Mouse (Mus musculus) forebrain, embryonic 11.5 days (tissue): ENCODE measurements around the gene Daam2. TPM values are rescaled to one million over a fixed set of nuclear protein-coding genes. Genes with fewer than 3 reads are reported as not detected.

Experiments
- ATAC-seq: fragments of 200-750 bp; cut with Nextera tagmentation; replicated peaks from 2 replicates; pipeline ENCODE4 v1.8.0; 2017; ENCODE audit warnings: moderate TSS enrichment; ENCODE audit not compliant: low FRiP score
- DNase-seq: peaks from one replicate; pipeline ENCODE4 v3.0.0-alpha.2; 2017; ENCODE audit warnings: low spot score
- H3K27ac ChIP-seq: fragments of 300-500 bp; sonication (generic); 2 replicates; pipeline ENCODE4 v1.5.1; 2014; ENCODE audit warnings: low read depth, low read length
- H3K27me3 ChIP-seq: fragments of 300-500 bp; sonication (generic); 2 replicates; pipeline ENCODE4 v1.6.1; 2014; ENCODE audit warnings: mild to moderate bottlenecking, low read length, mixed read lengths; ENCODE audit not compliant: control insufficient read depth, insufficient read depth
- H3K36me3 ChIP-seq: fragments of 300-500 bp; sonication (generic); 2 replicates; pipeline ENCODE4 v1.6.1; 2014; ENCODE audit warnings: mild to moderate bottlenecking, low read length, moderate library complexity, mixed read lengths; ENCODE audit not compliant: control insufficient read depth, insufficient read depth
- H3K4me1 ChIP-seq: fragments of 300-500 bp; sonication (generic); replicated peaks from 2 replicates; pipeline ENCODE4 v1.6.1; 2014; ENCODE audit warnings: low read length, mixed read lengths; ENCODE audit not compliant: control insufficient read depth, insufficient read depth
- H3K4me2 ChIP-seq: fragments of 300-500 bp; sonication (generic); 2 replicates; pipeline ENCODE4 v1.6.1; 2014; ENCODE audit warnings: low read depth, mild to moderate bottlenecking, low read length, moderate library complexity, mixed read lengths; ENCODE audit not compliant: severe bottlenecking
- H3K4me3 ChIP-seq: fragments of 300-500 bp; sonication (generic); 2 replicates; pipeline ENCODE4 v1.5.1; 2014; ENCODE audit warnings: low read depth, low read length
- H3K9ac ChIP-seq: fragments of 300-500 bp; sonication (generic); 2 replicates; pipeline ENCODE4 v1.6.1; 2014; ENCODE audit warnings: low read length
- H3K9me3 ChIP-seq: fragments of 300-500 bp; sonication (generic); 2 replicates; pipeline ENCODE4 v1.6.1; 2016; ENCODE audit warnings: low read length, mixed read lengths; ENCODE audit not compliant: control insufficient read depth
- WGBS: fragments of 180-500 bp; shearing (Covaris S2); extraction: QIAGEN DNeasy Blood & Tissue Kit; methylation state at CpG from one replicate; pipeline ENCODE4 v1.1.7; 2014; 5-methylcytosine and 5-hydroxymethylcytosine counted together
- polyA plus RNA-seq: library from polyadenylated mRNA; unstranded; fragments of >200 nt; fragmentation: Nextera tagmentation; extraction: Ambion mirVana; gene quantifications from 2 replicates; pipeline ENCODE4 v1.2.1, GENCODE M21; 2014

The Daam2 gene
- polyA plus RNA-seq, 1 experiment from 2014 or later: 1.5 TPM

DNA sequence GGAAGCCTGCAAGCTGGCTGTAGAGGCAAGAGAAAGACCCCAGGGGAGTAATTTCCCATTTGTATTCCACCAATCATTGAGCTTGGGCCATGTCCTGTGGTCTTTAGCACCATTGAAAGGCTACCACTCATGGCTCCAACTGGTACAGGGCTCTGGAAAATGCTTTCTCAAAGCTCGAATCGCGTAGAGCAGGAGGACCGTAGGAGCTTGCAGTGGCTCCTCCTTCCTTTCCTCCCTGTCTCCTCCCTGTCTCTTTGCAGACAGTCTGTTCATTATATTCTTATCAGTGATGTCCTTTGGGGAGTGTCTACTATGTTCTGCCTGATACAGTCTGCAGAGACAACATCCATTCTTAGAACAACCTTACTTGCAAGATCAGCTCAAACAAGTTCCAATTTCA, 18.7 kb downstream of the Daam2 start:
- no peaks in the 10 kb centered on the region for H3K27me3 ChIP-seq
- no peaks in the 10 kb centered on the region for H3K36me3 ChIP-seq
- 68% methylated on average over 4 of the region's 4 CpGs for WGBS
- no peaks in the 10 kb centered on the region for H3K9me3 ChIP-seq
- no peak overlapping the region for H3K9ac ChIP-seq
- no peak overlapping the region for H3K27ac ChIP-seq
- DNase-seq (no peak), ATAC-seq (no peak)
- no peak overlapping the region for H3K4me3 ChIP-seq
- no peak overlapping the region for H3K4me2 ChIP-seq
- no peaks in the 10 kb centered on the region for H3K4me1 ChIP-seq

DNA sequence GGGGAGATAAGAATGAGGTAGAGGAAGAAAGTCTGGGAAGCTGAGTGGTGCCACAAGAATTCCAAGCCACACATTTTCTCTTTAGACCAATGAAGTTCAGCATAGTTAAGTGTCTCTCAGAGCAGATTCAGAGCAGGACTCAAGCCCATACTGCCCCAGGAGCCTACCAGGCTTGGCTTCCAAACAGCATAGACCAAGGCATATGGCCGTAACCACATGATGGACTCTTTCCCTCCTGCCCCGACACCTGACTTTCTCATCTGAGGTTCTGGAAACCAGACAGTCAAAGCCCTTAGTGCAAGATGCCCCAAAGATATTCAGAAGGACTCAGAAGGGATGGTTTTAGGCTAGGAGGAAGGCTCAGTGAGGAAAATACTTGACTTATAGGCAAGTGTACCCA, 19.6 kb downstream of the Daam2 start:
- Histone ChIP-seq H3K27me3 (no peaks in the 10 kb centered on the region), H3K4me2 (no peak overlapping the region), H3K4me3 (no peak overlapping the region), H3K27ac (no peak overlapping the region), H3K36me3 (no peaks in the 10 kb centered on the region), H3K4me1 (no peaks in the 10 kb centered on the region), H3K9me3 (no peaks in the 10 kb centered on the region), H3K9ac (no peak overlapping the region)
- WGBS: 98% methylated on average over 2 of the region's 2 CpGs
- ATAC-seq (no peak), DNase-seq (no peak)

GRCm38 (mm10) chr17:49540706-49541105, 23.4 kb downstream of the Daam2 start:
- Histone ChIP-seq H3K36me3 (no peaks in the 10 kb centered on the region), H3K9ac (no peak overlapping the region), H3K4me1 (no peaks in the 10 kb centered on the region; the same call in 1 of the 2 replicates), H3K27me3 (no peaks in the 10 kb centered on the region), H3K9me3 (no peaks in the 10 kb centered on the region), H3K27ac (no peak overlapping the region), H3K4me2 (no peak overlapping the region), H3K4me3 (no peak overlapping the region)
- no peak for ATAC-seq
- 68% methylated on average over 14 of the region's 14 CpGs for WGBS
- no peak for DNase-seq

GRCm38 (mm10) chr17:49539204-49539603, 24.9 kb downstream of the Daam2 start:
- DNase-seq (peak; percentile 74), ATAC-seq (peak; percentile 87)
- no peaks in the 10 kb centered on the region for H3K27me3 ChIP-seq
- H3K4me2 ChIP-seq: no peak overlapping the region
- no peak overlapping the region for H3K9ac ChIP-seq
- WGBS: 19% methylated on average over 8 of the region's 8 CpGs
- no peaks in the 10 kb centered on the region for H3K36me3 ChIP-seq
- H3K4me1 ChIP-seq: no peaks in the 10 kb centered on the region; the same call in 1 of the 2 replicates
- H3K27ac ChIP-seq: no peak overlapping the region
- H3K9me3 ChIP-seq: no peaks in the 10 kb centered on the region
- H3K4me3 ChIP-seq: no peak overlapping the region

GRCm38 (mm10) chr17:49535580-49535979, 28.6 kb downstream of the Daam2 start:
- no peak for DNase-seq
- Histone ChIP-seq H3K9ac (no peak overlapping the region), H3K27me3 (no peaks in the 10 kb centered on the region), H3K9me3 (no peaks in the 10 kb centered on the region), H3K4me2 (no peak overlapping the region), H3K27ac (no peak overlapping the region), H3K4me3 (no peak overlapping the region), H3K4me1 (no peaks in the 10 kb centered on the region; the same call in 1 of the 2 replicates), H3K36me3 (no peaks in the 10 kb centered on the region)
- WGBS: 84% methylated on average over 4 of the region's 4 CpGs
- no peak for ATAC-seq

DNA sequence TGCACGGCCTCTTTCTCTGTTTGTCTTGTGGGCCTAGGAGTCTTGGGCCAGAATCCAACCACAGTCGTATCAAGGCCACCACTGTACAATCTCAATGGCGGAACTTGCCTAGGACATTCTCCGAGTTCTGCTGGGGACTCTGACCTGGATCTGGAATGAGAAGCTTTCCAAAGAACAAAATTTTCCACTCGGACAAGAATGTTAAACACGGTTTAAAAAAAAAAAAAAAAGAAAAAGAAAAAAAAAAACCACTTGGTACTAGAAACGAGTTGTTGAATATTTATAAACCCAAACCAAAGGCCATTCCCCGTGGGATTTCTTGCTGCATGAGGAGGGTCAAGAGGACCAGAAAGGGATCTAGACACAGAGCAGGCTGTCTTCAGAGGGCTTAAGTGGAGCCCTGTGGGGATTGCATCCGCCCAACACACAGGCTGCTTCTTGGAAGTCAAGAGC, 29.9 kb downstream of the Daam2 start:
- Histone ChIP-seq H3K4me1 (no peaks in the 10 kb centered on the region; the same call in 1 of the 2 replicates), H3K27ac (no peak overlapping the region), H3K27me3 (no peaks in the 10 kb centered on the region), H3K9ac (no peak overlapping the region), H3K36me3 (no peaks in the 10 kb centered on the region), H3K4me2 (no peak overlapping the region), H3K9me3 (no peaks in the 10 kb centered on the region), H3K4me3 (no peak overlapping the region)
- WGBS: 76% methylated on average over 9 of the region's 9 CpGs
- no peak for ATAC-seq
- DNase-seq: no peak

DNA sequence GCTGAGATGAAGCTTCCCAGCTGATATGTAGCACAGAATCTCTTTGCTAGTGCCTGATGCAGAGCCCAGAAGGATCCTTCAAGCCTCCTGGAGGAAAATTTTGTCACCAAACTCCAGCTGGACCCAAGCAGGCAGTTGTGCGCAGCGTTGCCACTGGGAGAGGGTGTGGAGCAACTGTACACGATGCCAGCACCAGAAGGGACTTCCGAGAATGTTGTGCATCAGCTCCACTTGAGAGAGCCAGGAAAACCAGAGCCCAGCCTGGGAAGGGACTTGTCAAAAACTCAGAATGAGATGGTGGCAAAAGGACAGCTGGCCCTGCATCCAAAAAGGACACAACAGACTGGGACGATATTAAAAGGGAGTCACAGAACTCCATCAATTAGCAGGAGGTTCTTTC, 32.5 kb downstream of the Daam2 start:
- WGBS: 93% methylated on average over 5 of the region's 5 CpGs
- no peak for ATAC-seq
- H3K4me1 ChIP-seq: no peaks in the 10 kb centered on the region

DNA sequence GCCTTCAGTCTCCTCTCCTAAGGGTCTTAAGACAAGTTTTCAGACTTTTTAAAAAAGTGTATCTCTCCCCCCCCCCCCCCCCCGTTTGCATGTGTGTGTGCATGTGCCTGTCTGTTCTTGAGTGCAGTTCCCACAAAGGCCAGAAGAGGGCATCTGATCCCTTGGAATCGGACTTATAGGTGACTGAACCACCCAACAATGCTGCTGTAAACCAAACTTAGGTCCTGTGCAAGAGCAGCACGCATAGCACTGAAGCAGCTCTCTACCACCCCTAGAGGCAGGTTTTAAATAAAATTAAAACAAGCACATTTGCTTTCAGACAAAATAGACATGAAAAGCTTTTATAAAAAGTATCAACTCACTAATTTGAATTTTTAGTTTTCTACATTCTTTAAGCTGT, 33.9 kb downstream of the Daam2 start:
- Histone ChIP-seq H3K4me2 (no peak overlapping the region), H3K36me3 (no peaks in the 10 kb centered on the region), H3K4me1 (no peaks in the 10 kb centered on the region), H3K9me3 (no peaks in the 10 kb centered on the region), H3K9ac (no peak overlapping the region), H3K27ac (no peak overlapping the region), H3K27me3 (no peaks in the 10 kb centered on the region), H3K4me3 (no peak overlapping the region)
- peak; percentile 76 for DNase-seq
- 11% methylated on average over 3 of the region's 3 CpGs for WGBS
- ATAC-seq: peak; percentile 55; the same call in 1 of the 2 replicates

More for the DNA sequence above, 32.5 kb downstream of the Daam2 start:
- Histone ChIP-seq H3K4me3 (no peak overlapping the region), H3K36me3 (no peaks in the 10 kb centered on the region), H3K27me3 (no peaks in the 10 kb centered on the region), H3K9ac (no peak overlapping the region), H3K27ac (no peak overlapping the region), H3K4me2 (no peak overlapping the region), H3K9me3 (no peaks in the 10 kb centered on the region)
- no peak for DNase-seq

GRCm38 (mm10) chr17:49528503-49529205, 35.5 kb downstream of the Daam2 start:
- Histone ChIP-seq H3K4me2 (no peak overlapping the region), H3K4me3 (no peak overlapping the region), H3K36me3 (no peaks in the 10 kb centered on the region), H3K9ac (no peak overlapping the region), H3K27me3 (no peaks in the 10 kb centered on the region), H3K4me1 (no peaks in the 10 kb centered on the region), H3K27ac (no peak overlapping the region), H3K9me3 (no peaks in the 10 kb centered on the region)
- ATAC-seq (no peak), DNase-seq (no peak)
- 88% methylated on average over 7 of the region's 7 CpGs for WGBS
